Comparison of ENCODE assay signal across 22 mouse cellular contexts in the genomic region with DNA sequence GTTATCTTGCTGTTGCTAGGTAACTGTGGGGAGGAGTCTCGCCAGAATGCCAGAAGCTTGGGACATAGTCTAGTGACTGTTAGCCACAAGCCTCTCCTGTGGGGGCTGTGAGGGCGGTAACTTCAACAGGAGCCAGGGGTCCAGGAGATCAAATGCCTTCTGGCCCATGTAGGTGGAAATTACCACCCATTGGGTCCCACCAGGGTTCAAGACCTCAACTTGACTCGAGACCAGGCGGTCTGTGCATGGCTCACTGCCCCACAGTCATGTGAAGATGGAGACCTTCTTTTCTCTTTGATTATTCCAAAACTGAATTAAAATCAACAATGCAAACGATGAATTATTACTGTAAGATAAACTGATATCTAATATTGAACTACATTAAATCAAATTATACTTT.
"Had no signal": no experiment of that assay in that cellular context is flagged by ENCODE, and none has a peak within 500 bp of the region (broad histone marks: within the 10 kb centered on the region; RNA-seq: fewer than 3 reads in every experiment).

No protein-coding gene starts in this region.

- H3K4me1 ChIP-seq: hindbrain, embryonic 15.5 days; limb, embryonic 13.5 days; limb, embryonic 15.5 days; liver, embryonic 12.5 days had no signal

- H3K36me3 ChIP-seq: heart, embryonic 10.5 days; heart, embryonic 12.5 days; hindbrain, embryonic 12.5 days; hindbrain, embryonic 15.5 days; limb, embryonic 13.5 days; limb, embryonic 15.5 days; liver, embryonic 12.5 days had no signal

- H3K27me3 ChIP-seq: heart, embryonic 12.5 days; hindbrain, embryonic 12.5 days; hindbrain, embryonic 15.5 days; limb, embryonic 13.5 days; limb, embryonic 15.5 days; liver, embryonic 12.5 days had no signal

- H3K9ac ChIP-seq: heart, embryonic 12.5 days; hindbrain, embryonic 12.5 days; hindbrain, embryonic 15.5 days; limb, embryonic 13.5 days; limb, embryonic 15.5 days; liver, embryonic 12.5 days; liver, embryonic 14.5 days had no signal

- H3K9me3 ChIP-seq: heart, embryonic 10.5 days; heart, embryonic 12.5 days; hindbrain, embryonic 12.5 days; hindbrain, embryonic 15.5 days; limb, embryonic 13.5 days; limb, embryonic 15.5 days; liver, embryonic 12.5 days had no signal

- H3K4me3 ChIP-seq: heart, embryonic 10.5 days; heart, embryonic 12.5 days; hindbrain, embryonic 12.5 days; hindbrain, embryonic 15.5 days; limb, embryonic 13.5 days; limb, embryonic 15.5 days; liver, embryonic 12.5 days had no signal

- ATAC-seq: hindbrain, postnatal 0 days; intestine, embryonic 16.5 days; liver, embryonic 12.5 days had no signal

- DNase-seq: gastrocnemius, postnatal 14 days; gastrocnemius, postnatal 36 days; heart, adult 18-20 months; heart, postnatal 10 days; kidney, adult 11 months; kidney, adult 9 months; kidney, postnatal 14 days; kidney, postnatal 36 days; layer of hippocampus, adult 9-11 months; layer of hippocampus, postnatal 36 days; left cerebral cortex, postnatal 4 days had no signal

- H3K27ac ChIP-seq: heart, embryonic 10.5 days; hindbrain, embryonic 12.5 days; hindbrain, embryonic 15.5 days; hindbrain, postnatal 0 days; kidney, postnatal 0 days; limb, embryonic 13.5 days; limb, embryonic 15.5 days; liver, embryonic 12.5 days; liver, embryonic 14.5 days had no signal

- H3K4me2 ChIP-seq: hindbrain, embryonic 12.5 days; hindbrain, embryonic 15.5 days; limb, embryonic 13.5 days; limb, embryonic 15.5 days; liver, embryonic 12.5 days had no signal
